Comparison of ENCODE assay signal across 7 mouse cellular contexts in genomic region chr2:170826821-170827441, GRCm38 (mm10).
A peak's percentile ranks its signal among the peaks of the same experiment; 100 is the strongest.
DNase-seq lines count a peak whose midpoint lies in the region; ATAC-seq and TF ChIP-seq lines count a peak whose summit lies in the region.

No protein-coding gene starts in this region.

- 0 out of 2 replicates have a peak overlapping the region, but pooled peaks have one; percentile 7 for H3K27ac ChIP-seq in embryonic facial prominence, embryonic 10.5 days (replicated peaks)
- no peak overlapping the region for H3K27ac ChIP-seq in intestine, embryonic 15.5 days

- H3K36me3 ChIP-seq in embryonic facial prominence, embryonic 10.5 days (replicated peaks) = no peaks in the 10 kb centered on the region
- no peaks in the 10 kb centered on the region for H3K36me3 ChIP-seq in intestine, embryonic 15.5 days

- no peaks in the 10 kb centered on the region for H3K9me3 ChIP-seq in embryonic facial prominence, embryonic 10.5 days
- no peaks in the 10 kb centered on the region for H3K9me3 ChIP-seq in intestine, embryonic 15.5 days

- no peak for TF ChIP-seq POLR2A in lung, adult 2 months (IDR thresholded peaks at IDR 0.05; ENCODE audit: borderline replicate concordance, extremely low read depth, low read depth, low read length)

- H3K4me3 ChIP-seq in embryonic facial prominence, embryonic 10.5 days = no peak overlapping the region
- H3K4me3 ChIP-seq in intestine, embryonic 15.5 days (replicated peaks) = no peak overlapping the region; the same call in 1 of the 2 replicates
- H3K4me3 ChIP-seq in lung, adult 2 months (replicated peaks; ENCODE audit: extremely low read depth, low read depth, low read length) = peak overlapping the region; percentile 27

- H3K27me3 ChIP-seq in embryonic facial prominence, embryonic 10.5 days (replicated peaks; ENCODE audit: low read depth, poor library complexity, severe bottlenecking) = no peaks in the 10 kb centered on the region
- no peaks in the 10 kb centered on the region for H3K27me3 ChIP-seq in intestine, embryonic 15.5 days (replicated peaks)

- H3K4me2 ChIP-seq in intestine, embryonic 15.5 days (replicated peaks) = peak overlapping the region; percentile 54

- peak; percentile 31 to 38 for DNase-seq in adrenal gland, adult 18-20 months (ENCODE audit: low spot score in 2 of 2)
- DNase-seq in embryonic facial prominence, embryonic 10.5 days (ENCODE audit: low spot score) = no peak
- DNase-seq in lung, adult 2 months = peak; percentile 4
- DNase-seq in yolk sac, embryonic 10.5 days (ENCODE audit: low spot score) = peak; percentile 33
- DNase-seq in frontal cortex, postnatal 14 days (ENCODE audit: low spot score in 2 of 2) = no peak

- TF ChIP-seq CTCF in lung, adult 2 months (IDR thresholded peaks at IDR 0.05; ENCODE audit: insufficient read depth, low read length) = no peak

- 78% methylated on average over 17 of the region's 17 CpGs for WGBS in embryonic facial prominence, embryonic 10.5 days
- 41% methylated on average over 17 of the region's 17 CpGs for WGBS in intestine, embryonic 15.5 days
- 26% methylated on average over 17 of the region's 17 CpGs for WGBS in lung, adult 2 months

- H3K4me1 ChIP-seq in embryonic facial prominence, embryonic 10.5 days = peaks cover 15% of the 10 kb centered on the region
- H3K4me1 ChIP-seq in intestine, embryonic 15.5 days (replicated peaks) = no peaks in the 10 kb centered on the region
- no peaks in the 10 kb centered on the region for H3K4me1 ChIP-seq in lung, adult 2 months (ENCODE audit: control insufficient read depth, insufficient read depth, low read length)

- H3K9ac ChIP-seq in intestine, embryonic 15.5 days = no peak overlapping the region

- ATAC-seq in intestine, embryonic 15.5 days = peak; percentile 65
- no peak for ATAC-seq in cerebellum, adult (ENCODE audit: insufficient number of reproducible peaks, low FRiP score, low TSS enrichment)

Comparison
In these comparisons a context has a peak if more than half of its experiments do, and no peak if none do; other contexts are left out.
1. DNase-seq: peak in adrenal gland, adult 18-20 months (2 of 2), lung, adult 2 months (single experiment) and yolk sac, embryonic 10.5 days (single experiment); none in embryonic facial prominence, embryonic 10.5 days (single experiment) and frontal cortex, postnatal 14 days (0 of 2).